Mouse (Mus musculus) CH12.LX (cell line): ENCODE measurements at regions not wholly inside any gene's neighbourhood (a gene's known extent, or its start where the extent isn't known, plus 50 kb on each side); places are given as distances from the start of the nearest gene placed in this dataset.

Source experiments
- CHD2 ChIP-seq: IDR thresholded peaks from 2 replicates; pipeline ENCODE4 v1.6.1; 2011; ENCODE audit warnings: low read length, improper control_type of control experiment
- CTCF ChIP-seq, 2 experiments: IDR thresholded peaks in 1 of 2; conservative IDR thresholded peaks in 1 of 2; 2 replicates each; pipeline ENCODE4 v1.5.1; 2011 to 2012; ENCODE audit warnings: low read depth in 2 of 2, low read length in 2 of 2, improper control_type of control experiment in 1 of 2, inconsistent platforms in 1 of 2, mild to moderate bottlenecking in 1 of 2, moderate library complexity in 1 of 2
- ETS1 ChIP-seq: conservative IDR thresholded peaks from 2 replicates; pipeline ENCODE4 v1.6.1; 2012; ENCODE audit warnings: low read depth, mild to moderate bottlenecking, inconsistent platforms, low read length, improper control_type of control experiment, moderate library complexity
- POLR2A ChIP-seq: IDR thresholded peaks from 2 replicates; pipeline ENCODE4 v1.6.1; 2011; ENCODE audit warnings: low read depth, mild to moderate bottlenecking, improper control_type of control experiment, low read length
- TCF12 ChIP-seq: IDR thresholded peaks from 2 replicates; pipeline ENCODE4 v1.6.1; 2014; ENCODE audit warnings: low read depth, mild to moderate bottlenecking, inconsistent platforms, low read length, improper control_type of control experiment
- UBTF ChIP-seq: IDR thresholded peaks from 2 replicates; pipeline ENCODE4 v1.6.1; 2012; ENCODE audit warnings: low read depth, mild to moderate bottlenecking, inconsistent platforms, low read length, improper control_type of control experiment, moderate library complexity
- USF2 ChIP-seq: conservative IDR thresholded peaks from 2 replicates; pipeline ENCODE4 v1.6.1; 2011; ENCODE audit warnings: low read depth, low read length, improper control_type of control experiment
- ZMIZ1 ChIP-seq: IDR thresholded peaks from 2 replicates; pipeline ENCODE4 v1.6.1; 2012; ENCODE audit warnings: low read depth, mild to moderate bottlenecking, inconsistent platforms, low read length, improper control_type of control experiment

GRCm38 (mm10) chr2:148175251-148175927, 128.6 kb upstream of the Foxa2 start:
- TF ChIP-seq ETS1 (no peak), TCF12 (no peak), CTCF (conservative IDR thresholded peaks at IDR 0.05 in 1 of 2, IDR thresholded peaks at IDR 0.05 in 1 of 2; ENCODE audit: low read depth in 2 of 2, low read length in 2 of 2) (no peak), USF2 (no peak), ZMIZ1 (no peak), UBTF (no peak), POLR2A (no peak), CHD2 (no peak)
